Mouse (Mus musculus) heart, adult 18-20 months (tissue): ENCODE measurements at regions not wholly inside any gene's neighbourhood (a gene's known extent, or its start where the extent isn't known, plus 50 kb on each side); places are given as distances from the start of the nearest gene placed in this dataset.

Experiments used
- DNase-seq, 2 experiments: peaks; one replicate each; pipeline ENCODE4 v3.0.0; 2021 to 2022; ENCODE audit warnings: mixed read lengths in 1 of 2

DNA sequence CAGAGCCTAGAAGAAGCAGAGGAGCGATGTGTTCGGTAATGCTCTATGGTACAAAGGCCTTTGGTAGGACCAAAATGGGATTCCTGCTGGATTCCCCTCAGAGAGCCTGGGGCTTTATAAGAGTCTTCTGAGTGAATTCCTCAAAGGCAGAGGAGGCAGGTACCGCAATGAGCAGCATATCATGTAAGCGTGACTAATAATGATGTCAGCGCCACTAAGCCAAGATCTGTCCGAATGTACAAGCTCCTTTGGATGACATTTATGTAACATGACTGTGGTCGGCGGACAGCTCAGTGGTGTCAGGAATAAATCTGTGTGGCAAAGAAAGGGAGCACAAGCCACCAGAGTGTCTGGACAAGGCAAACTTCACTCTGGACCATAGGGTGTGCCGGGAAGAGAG is 61.5 kb upstream of the Fer start:
- DNase-seq: no peak

DNA sequence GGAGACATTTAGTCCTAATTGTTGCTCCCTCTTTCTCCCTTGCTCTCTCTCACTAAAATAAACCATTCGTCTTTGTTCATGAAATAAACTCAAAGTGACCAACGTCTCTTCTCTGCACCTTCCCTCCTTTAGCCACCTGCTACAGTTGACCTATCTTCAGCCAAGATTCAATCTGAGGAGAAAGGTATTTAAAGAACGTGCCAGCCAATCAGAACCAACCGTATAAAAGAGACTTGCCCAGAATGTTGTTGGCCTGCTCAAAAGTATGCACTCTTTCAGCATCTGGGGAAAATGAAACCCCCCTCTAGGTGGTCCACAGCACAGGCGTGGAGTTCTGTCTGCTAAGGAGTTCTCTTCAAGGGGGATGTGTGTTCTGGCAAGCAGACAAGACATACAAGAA is 60.0 kb upstream of the Fer start:
- DNase-seq: no peak

DNA sequence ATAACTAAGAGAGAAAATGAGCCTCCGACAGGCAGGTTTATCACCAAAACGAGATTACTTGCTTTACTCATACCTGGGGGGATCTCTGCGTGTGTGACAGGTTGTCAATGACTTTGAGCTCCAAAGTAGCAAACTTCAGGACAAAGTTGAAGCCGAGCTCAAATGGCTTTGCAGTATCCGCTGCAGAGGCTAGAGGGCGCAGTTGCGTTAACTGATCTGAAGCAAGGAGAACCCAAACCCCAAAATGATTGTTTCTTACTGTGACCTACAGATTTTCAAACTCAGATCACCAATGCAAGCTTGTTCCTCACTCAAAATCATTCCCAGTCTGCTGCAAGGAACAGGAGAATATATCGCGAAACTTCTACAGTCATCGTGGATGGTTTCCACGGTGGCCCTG is 59.3 kb upstream of the Fer start:
- DNase-seq: peak; percentile 59 to 89

DNA sequence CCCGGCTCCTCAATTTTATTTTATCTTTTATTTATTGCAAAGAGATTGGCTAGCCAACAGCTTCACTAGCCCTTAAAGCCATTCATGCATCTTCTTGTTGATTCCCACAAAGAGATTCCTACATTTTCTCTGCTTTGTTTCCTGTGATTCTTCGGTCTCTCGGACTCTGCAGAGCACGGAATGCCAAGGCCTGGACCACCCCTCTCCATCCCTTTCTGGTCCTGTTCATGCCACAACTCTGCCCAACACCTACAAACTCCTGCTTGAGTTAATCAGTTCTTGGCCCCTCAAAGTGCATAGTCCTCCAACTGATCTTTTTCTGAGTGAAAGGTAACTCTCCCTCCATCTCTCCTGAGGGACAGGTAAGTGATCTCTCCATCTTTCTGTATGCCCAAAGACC is 58.4 kb upstream of the Fer start:
- no peak for DNase-seq

DNA sequence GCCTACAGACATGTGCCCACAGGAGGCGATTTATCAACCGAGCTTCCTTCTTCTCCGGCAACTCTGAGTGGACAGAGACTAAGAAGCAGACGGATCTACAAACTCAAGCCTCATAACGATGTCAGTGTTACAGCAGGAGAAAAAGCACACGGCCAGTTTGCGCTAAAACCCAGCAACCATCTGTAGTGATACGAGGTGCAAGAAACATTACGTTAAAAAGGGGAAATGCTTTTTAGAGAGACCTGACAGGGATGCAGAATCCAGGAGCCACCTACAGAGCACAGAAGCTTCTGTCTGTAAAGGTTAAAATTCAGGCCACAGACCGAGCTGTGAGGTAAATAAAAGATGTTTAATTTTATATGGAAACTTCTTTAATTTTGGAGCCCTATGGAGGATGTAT is 56.5 kb upstream of the Fer start:
- no peak for DNase-seq

DNA sequence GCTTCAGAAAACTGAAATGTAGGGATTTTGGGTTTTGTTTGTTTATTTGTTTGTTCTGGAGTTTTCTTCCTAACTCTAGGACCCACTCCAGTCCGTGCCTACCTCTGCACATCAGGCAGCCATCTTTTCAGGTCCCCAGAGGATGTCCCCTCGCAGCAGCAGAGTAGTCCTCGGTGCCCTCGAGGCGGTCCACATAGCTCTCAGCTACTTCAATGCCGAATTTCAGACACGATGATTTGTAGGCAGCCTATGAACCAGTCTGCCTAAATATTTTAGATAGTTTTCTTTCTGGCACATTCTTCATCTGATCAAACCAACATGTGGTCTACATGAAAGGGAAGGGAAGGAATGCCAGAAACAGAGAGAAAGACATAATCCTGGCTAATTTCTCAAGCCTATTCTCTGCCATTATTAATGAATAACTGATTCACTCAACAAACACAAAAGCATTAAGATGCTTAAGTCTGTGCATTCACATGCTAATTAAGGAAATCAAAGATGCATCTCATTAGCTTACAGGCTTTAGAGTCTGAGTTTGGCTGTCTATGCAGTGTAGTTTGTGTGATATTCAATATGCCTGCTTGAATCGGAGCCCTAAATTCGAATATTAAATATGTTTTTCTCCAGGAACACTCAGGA is 55.2 kb upstream of the Fer start:
- no peak for DNase-seq

DNA sequence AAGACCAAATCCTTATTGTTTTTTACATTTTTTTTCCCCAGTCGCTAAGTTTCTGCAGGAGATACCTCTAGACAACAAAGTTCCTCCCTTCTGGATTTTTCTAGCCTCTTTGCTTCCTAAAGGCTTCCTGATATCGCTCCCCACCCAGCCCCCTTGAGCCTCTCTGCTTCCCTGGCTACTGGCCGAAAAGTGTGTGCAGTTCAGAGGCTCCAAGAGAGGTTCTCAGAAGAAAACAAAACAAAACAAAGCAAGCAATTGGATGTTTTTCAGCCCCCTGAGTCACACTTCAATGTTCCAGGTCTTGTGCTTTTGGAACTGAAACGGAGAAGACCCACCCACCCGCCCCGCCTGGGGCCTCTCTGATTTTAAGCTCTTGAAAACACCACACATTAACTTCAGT is 54.1 kb upstream of the Fer start:
- DNase-seq: peak in 1 of 2 experiments; percentile 8

DNA sequence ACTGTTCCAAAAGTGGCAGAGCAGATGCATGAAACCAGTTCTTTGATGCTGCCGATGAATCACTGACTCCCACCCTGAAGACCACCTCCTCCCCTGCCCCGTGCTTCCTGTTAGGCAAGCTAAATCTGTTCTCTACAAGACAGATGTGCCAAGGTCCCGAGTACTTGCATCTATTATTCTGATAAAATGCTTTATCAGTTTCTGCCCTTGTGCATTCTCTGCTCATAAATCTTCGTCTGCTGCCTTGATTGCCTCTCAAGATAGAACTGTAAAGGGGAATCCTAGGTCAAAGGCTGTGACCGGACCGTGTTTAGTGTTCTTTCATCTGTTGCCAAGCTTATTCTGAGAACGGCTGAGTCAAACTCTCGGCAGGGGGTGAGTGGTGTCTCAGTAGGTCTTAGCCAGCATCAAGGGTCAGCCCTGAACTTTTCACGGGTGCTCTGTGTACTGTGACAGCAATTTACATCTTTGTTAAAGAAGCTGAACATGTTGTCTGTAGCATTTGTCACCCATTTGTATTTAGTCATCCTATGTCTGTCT is 51.5 kb upstream of the Fer start:
- DNase-seq: no peak

DNA sequence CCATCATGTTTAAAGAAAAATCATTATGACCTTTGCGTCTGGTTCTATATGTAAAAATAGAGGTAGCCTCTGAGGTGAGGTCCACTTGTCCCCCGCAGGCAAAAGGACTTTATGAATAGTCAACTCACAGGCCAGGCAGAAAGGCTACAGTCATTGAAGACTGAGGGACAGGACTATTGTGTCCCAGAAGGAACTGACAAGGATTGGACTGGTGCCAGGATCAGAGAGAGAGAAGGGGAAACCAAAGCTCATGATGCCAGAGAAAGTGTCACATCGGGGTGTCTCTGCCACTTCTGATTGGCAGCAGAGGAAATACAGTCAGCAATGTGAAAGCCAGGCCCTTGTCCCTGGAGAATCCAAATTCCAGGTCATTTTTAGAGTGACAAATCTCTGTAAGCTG is 50.3 kb upstream of the Fer start:
- DNase-seq: peak; percentile 9
